Mouse (Mus musculus) layer of hippocampus, postnatal 14 days (tissue): ENCODE results near the gene Tas2r109. TPM values are rescaled to one million over a fixed set of nuclear protein-coding genes. Genes with fewer than 3 reads are reported as not detected.
"Not testable (repeated sequence)": the region's sequence is repeated elsewhere in the genome, so short reads cannot be mapped to it uniquely, and the experiment has no call there.

Source experiments
- DNase-seq, 2 experiments: peaks; one replicate each; pipeline ENCODE4 v3.0.0; 2021 to 2022; ENCODE audit warnings: low spot score in 2 of 2, mixed read lengths in 1 of 2
- long read RNA-seq, 2 experiments: library from polyadenylated mRNA; stranded (forward); transcript quantifications; one replicate each; pipeline ENCODE4 v2.0.0; 2021
- total RNA-seq, 2 experiments: library from RNA; stranded (reverse); gene quantifications; 2 replicates each; pipeline ENCODE4 v1.2.3; 2021

Gene Tas2r109
- total RNA-seq = not detected
- long read RNA-seq, experiment 1 = 0 reads
- long read RNA-seq, experiment 2 = 0 reads

GRCm38 (mm10) chr6:132980865-132981264 is at the start of gene Tas2r109:
Gene Tas2r109, minus strand, starts transcription at chr6:132980965.
- no peak for DNase-seq

- no peak for DNase-seq
Measured at GRCm38 (mm10) chr6:132957819-132958218, 22.9 kb downstream of the Tas2r109 start, which contains the start of gene Tas2r131. Gene Tas2r131, minus strand, starts transcription at chr6:132957919.

GRCm38 (mm10) chr6:132950802-132951201 is 30.0 kb downstream of the Tas2r109 start, which contains the start of gene Tas2r129:
Gene Tas2r129, plus strand, starts transcription at chr6:132951102.
- no peak for DNase-seq

GRCm38 (mm10) chr6:132941376-132941775 is 39.4 kb downstream of the Tas2r109 start:
- DNase-seq = not testable (repeated sequence)

Other genes starting within 250 kb of the Tas2r109 start
- gene Tas2r115, start 242.9 kb downstream of the Tas2r109 start, total RNA-seq = not detected
- not detected for gene Tas2r124, start 226.2 kb downstream of the Tas2r109 start, total RNA-seq
- gene Tas2r102, start 218.8 kb downstream of the Tas2r109 start, total RNA-seq = not detected
- gene Tas2r136, start 202.8 kb downstream of the Tas2r109 start, total RNA-seq = not detected
- not detected for gene Tas2r117, start 178.1 kb downstream of the Tas2r109 start, total RNA-seq
- not detected for gene Tas2r123, start 133.8 kb downstream of the Tas2r109 start, total RNA-seq
- gene Tas2r116, start 125.5 kb downstream of the Tas2r109 start, total RNA-seq = not detected
- not detected for gene Tas2r110, start 113.0 kb downstream of the Tas2r109 start, total RNA-seq
- not detected for gene Tas2r113, start 88.0 kb downstream of the Tas2r109 start, total RNA-seq
- gene Tas2r125, start 71.3 kb downstream of the Tas2r109 start, total RNA-seq = not detected
- not detected for gene Tas2r129, start 29.9 kb downstream of the Tas2r109 start, total RNA-seq
- gene Tas2r131, start 23.0 kb downstream of the Tas2r109 start, total RNA-seq = not detected
- gene Tas2r103, start 56.1 kb upstream of the Tas2r109 start, total RNA-seq = not detected
- not detected for gene Tas2r140, start 74.9 kb upstream of the Tas2r109 start, total RNA-seq
- gene Smim10l1, start 123.9 kb upstream of the Tas2r109 start, total RNA-seq = 10 to 100 TPM; 67.8 to 72.6 TPM